Comparison of ENCODE assay signal across 15 mouse cellular contexts in genomic region chr8:73142660-73143395, GRCm38 (mm10).
A peak's percentile ranks its signal among the peaks of the same experiment; 100 is the strongest.
DNase-seq lines count a peak whose midpoint lies in the region; ATAC-seq lines count a peak whose summit lies in the region.
"Had no signal": no experiment of that assay in that cellular context is flagged by ENCODE, and none has a peak within 500 bp of the region (broad histone marks: within the 10 kb centered on the region; RNA-seq: fewer than 3 reads in every experiment).

No protein-coding gene starts in this region.

- 19% methylated on average over 1 of the region's 1 CpGs for WGBS in forebrain, embryonic 11.5 days
- 46% methylated on average over 1 of the region's 1 CpGs for WGBS in forebrain, embryonic 10.5 days

- H3K27ac ChIP-seq in forebrain, embryonic 11.5 days (ENCODE audit: low read depth, low read length) = no peak overlapping the region
- H3K27ac ChIP-seq in forebrain, embryonic 10.5 days = no peak overlapping the region
- H3K27ac ChIP-seq: limb, embryonic 12.5 days had no signal

- H3K9ac ChIP-seq in forebrain, embryonic 11.5 days (ENCODE audit: low read length) = no peak overlapping the region
- H3K9ac ChIP-seq: limb, embryonic 12.5 days had no signal

- peak; percentile 71 for ATAC-seq in forebrain, embryonic 11.5 days (replicated peaks; ENCODE audit: low FRiP score)
- ATAC-seq: intestine, embryonic 16.5 days had no signal

- no peaks in the 10 kb centered on the region for H3K9me3 ChIP-seq in forebrain, embryonic 11.5 days (ENCODE audit: control insufficient read depth, low read length)
- no peaks in the 10 kb centered on the region for H3K9me3 ChIP-seq in forebrain, embryonic 10.5 days
- H3K9me3 ChIP-seq: limb, embryonic 12.5 days had no signal

- H3K4me3 ChIP-seq in forebrain, embryonic 11.5 days (ENCODE audit: low read depth, low read length) = no peak overlapping the region
- no peak overlapping the region for H3K4me3 ChIP-seq in forebrain, embryonic 10.5 days
- H3K4me3 ChIP-seq: limb, embryonic 12.5 days had no signal

- 0 out of 2 replicates have a peak, but pooled peaks cover 2% of the 10 kb centered on the region for H3K4me1 ChIP-seq in forebrain, embryonic 11.5 days (replicated peaks; ENCODE audit: control insufficient read depth, insufficient read depth, low read length)
- H3K4me1 ChIP-seq in forebrain, embryonic 10.5 days = no peaks in the 10 kb centered on the region
- H3K4me1 ChIP-seq: limb, embryonic 12.5 days had no signal

- no peaks in the 10 kb centered on the region for H3K27me3 ChIP-seq in forebrain, embryonic 11.5 days (ENCODE audit: control insufficient read depth, insufficient read depth, low read length)
- H3K27me3 ChIP-seq in forebrain, embryonic 10.5 days (ENCODE audit: poor library complexity, severe bottlenecking) = no peaks in the 10 kb centered on the region
- H3K27me3 ChIP-seq: limb, embryonic 12.5 days had no signal

- no peak for DNase-seq in forebrain, embryonic 11.5 days (ENCODE audit: low spot score)
- DNase-seq in forebrain, embryonic 10.5 days (ENCODE audit: extremely low spot score, low spot score) = no peak
- DNase-seq in right cerebral cortex, postnatal 10 days (ENCODE audit: low spot score in 2 of 2) = peak; percentile 26 to 56
- no peak for DNase-seq in right cerebral cortex, postnatal 14 days
- peak; percentile 76 for DNase-seq in layer of hippocampus, adult 9-11 months
- no peak for DNase-seq in cerebellum, adult 11 months
- DNase-seq in kidney, postnatal 14 days = no peak
- DNase-seq in cerebellum, postnatal 36 days = no peak
- DNase-seq: adrenal gland, postnatal 14 days; cerebellum, adult 2 months; kidney, postnatal 4 days; lung, adult 2 months; spleen, adult 18-20 months had no signal

- H3K4me2 ChIP-seq in forebrain, embryonic 11.5 days (ENCODE audit: low read depth, low read length, severe bottlenecking) = no peak overlapping the region
- H3K4me2 ChIP-seq: limb, embryonic 12.5 days had no signal

- H3K36me3 ChIP-seq in forebrain, embryonic 11.5 days (ENCODE audit: control insufficient read depth, insufficient read depth, low read length) = no peaks in the 10 kb centered on the region
- H3K36me3 ChIP-seq in forebrain, embryonic 10.5 days (replicated peaks) = no peaks in the 10 kb centered on the region
- H3K36me3 ChIP-seq: limb, embryonic 12.5 days had no signal

Comparison
In these comparisons a context has a peak if more than half of its experiments do, and no peak if none do; other contexts are left out.
1. DNase-seq: peak in right cerebral cortex, postnatal 10 days (2 of 2) and layer of hippocampus, adult 9-11 months (single experiment); none in forebrain, embryonic 11.5 days (single experiment), forebrain, embryonic 10.5 days (single experiment), right cerebral cortex, postnatal 14 days (single experiment), cerebellum, adult 11 months (single experiment), kidney, postnatal 14 days (single experiment) and cerebellum, postnatal 36 days (0 of 2).